Mouse (Mus musculus): ENCODE data around the gene Tmed8. TPM values are rescaled to one million over a fixed set of nuclear protein-coding genes. Genes with fewer than 3 reads are reported as not detected.
"Not testable (repeated sequence)": the region's sequence is repeated elsewhere in the genome, so short reads cannot be mapped to it uniquely, and the experiment has no call there.

Tmed8 gene
- polyA plus RNA-seq, 1 experiment from 2014 or later: 6.0 TPM

GRCm38 (mm10) chr12:87154448-87154847 lies 45.8 kb downstream of the Tmed8 start:
- H3K4me1 ChIP-seq; H3K27ac ChIP-seq; H3K4me3 ChIP-seq (replicated peaks); H3K9me3 ChIP-seq; H3K9ac ChIP-seq; H3K27me3 ChIP-seq; ATAC-seq (ENCODE audit: low FRiP score); H3K4me2 ChIP-seq: not testable (repeated sequence)
- WGBS: 92% methylated on average over 4 of the region's 4 CpGs
- peaks cover 11% of the 10 kb centered on the region; the same call in 1 of the 2 replicates for H3K36me3 ChIP-seq (replicated peaks)

GRCm38 (mm10) chr12:87149471-87149870 lies 50.8 kb downstream of the Tmed8 start:
- H3K4me1 ChIP-seq: peaks cover 16% of the 10 kb centered on the region
- no peaks in the 10 kb centered on the region for H3K27me3 ChIP-seq
- H3K36me3 ChIP-seq (replicated peaks): peaks cover 8% of the 10 kb centered on the region; the same call in 1 of the 2 replicates
- 0 out of 2 replicates have a peak, but pooled peaks cover 8% of the 10 kb centered on the region for H3K9me3 ChIP-seq
- 92% methylated on average over 5 of the region's 5 CpGs for WGBS
- no peak for ATAC-seq (ENCODE audit: low FRiP score)
- no peak overlapping the region for H3K4me3 ChIP-seq (replicated peaks)
- H3K4me2 ChIP-seq: no peak overlapping the region
- no peak overlapping the region for H3K27ac ChIP-seq
- no peak overlapping the region for H3K9ac ChIP-seq

- Histone ChIP-seq H3K4me2 (peak overlapping the region; percentile 70), H3K4me1 (peaks cover 16% of the 10 kb centered on the region), H3K27ac (peak overlapping the region; percentile 95), H3K27me3 (no peaks in the 10 kb centered on the region), H3K36me3 (replicated peaks) (peaks cover 8% of the 10 kb centered on the region; the same call in 1 of the 2 replicates), H3K9me3 (0 out of 2 replicates have a peak, but pooled peaks cover 8% of the 10 kb centered on the region), H3K9ac (peak overlapping the region; percentile 78), H3K4me3 (replicated peaks) (peak overlapping the region; percentile 86)
- ATAC-seq (ENCODE audit: low FRiP score): no peak
- 16% methylated on average over 15 of the region's 15 CpGs for WGBS
These were observed 52.1 kb downstream of the Tmed8 start for GRCm38 (mm10) chr12:87148136-87148535.

GRCm38 (mm10) chr12:87147395-87148089 lies 52.7 kb downstream of the Tmed8 start, which contains the start of gene Pomt2:
Pomt2 (minus strand) TSS chr12:87147968.
- H3K4me2 ChIP-seq: peak within 1 kb of the TSS; percentile 70
- H3K9me3 ChIP-seq: 0 out of 2 replicates have a peak, but pooled peaks cover 3% of the 10 kb centered on the region
- no peaks in the 10 kb centered on the region for H3K27me3 ChIP-seq
- peak within 1 kb of the TSS; percentile 86 for H3K4me3 ChIP-seq (replicated peaks)
- H3K36me3 ChIP-seq (replicated peaks): peaks cover 8% of the 10 kb centered on the region; the same call in 1 of the 2 replicates
- peaks cover 16% of the 10 kb centered on the region for H3K4me1 ChIP-seq
- H3K9ac ChIP-seq: peak within 1 kb of the TSS; percentile 78
- WGBS: under 1% methylated on average over 61 of the region's 61 CpGs
- peak; percentile 96 for ATAC-seq (ENCODE audit: low FRiP score)
- peak within 1 kb of the TSS; percentile 95 for H3K27ac ChIP-seq

GRCm38 (mm10) chr12:87146966-87147365 lies 53.3 kb downstream of the Tmed8 start, which contains the start of gene Gstz1:
Gstz1 (plus strand) TSS chr12:87147165.
- Histone ChIP-seq H3K4me1 (peaks cover 16% of the 10 kb centered on the region), H3K4me3 (replicated peaks) (peak within 1 kb of the TSS; percentile 86), H3K27me3 (no peaks in the 10 kb centered on the region), H3K9me3 (0 out of 2 replicates have a peak, but pooled peaks cover 3% of the 10 kb centered on the region), H3K36me3 (replicated peaks) (peaks cover 8% of the 10 kb centered on the region; the same call in 1 of the 2 replicates), H3K27ac (peak within 1 kb of the TSS; percentile 95), H3K9ac (peak within 1 kb of the TSS; percentile 78), H3K4me2 (peak within 1 kb of the TSS; percentile 70)
- WGBS: under 1% methylated on average over 27 of the region's 27 CpGs
- ATAC-seq (ENCODE audit: low FRiP score): peak; percentile 88

GRCm38 (mm10) chr12:87142156-87142555 lies 58.1 kb downstream of the Tmed8 start:
- ATAC-seq (ENCODE audit: low FRiP score): no peak
- WGBS: 77% methylated on average over 2 of the region's 2 CpGs
- peaks cover 22% of the 10 kb centered on the region for H3K4me1 ChIP-seq
- H3K4me3 ChIP-seq (replicated peaks): no peak overlapping the region
- H3K9ac ChIP-seq: no peak overlapping the region
- H3K27ac ChIP-seq: no peak overlapping the region
- H3K9me3 ChIP-seq: no peaks in the 10 kb centered on the region
- no peak overlapping the region for H3K4me2 ChIP-seq
- H3K27me3 ChIP-seq: no peaks in the 10 kb centered on the region
- 0 out of 2 replicates have a peak, but pooled peaks cover 5% of the 10 kb centered on the region for H3K36me3 ChIP-seq (replicated peaks)

GRCm38 (mm10) chr12:87138768-87139167 lies 61.5 kb downstream of the Tmed8 start:
- Histone ChIP-seq H3K9me3 (no peaks in the 10 kb centered on the region), H3K27ac (peak overlapping the region; percentile 73; the same call in 1 of the 2 replicates), H3K4me3 (replicated peaks) (no peak overlapping the region), H3K4me1 (peaks cover 14% of the 10 kb centered on the region), H3K4me2 (no peak overlapping the region), H3K36me3 (replicated peaks) (peaks cover 17% of the 10 kb centered on the region; the same call in 1 of the 2 replicates), H3K27me3 (no peaks in the 10 kb centered on the region), H3K9ac (no peak overlapping the region)
- WGBS: 57% methylated on average over 2 of the region's 2 CpGs
- ATAC-seq (ENCODE audit: low FRiP score): no peak

GRCm38 (mm10) chr12:87138342-87138701 lies 61.9 kb downstream of the Tmed8 start:
- no peaks in the 10 kb centered on the region for H3K9me3 ChIP-seq
- peaks cover 17% of the 10 kb centered on the region; the same call in 1 of the 2 replicates for H3K36me3 ChIP-seq (replicated peaks)
- H3K4me3 ChIP-seq (replicated peaks): no peak overlapping the region
- peaks cover 14% of the 10 kb centered on the region for H3K4me1 ChIP-seq
- 50% methylated on average over 2 of the region's 2 CpGs for WGBS
- H3K27ac ChIP-seq: peak overlapping the region; percentile 78
- H3K27me3 ChIP-seq: no peaks in the 10 kb centered on the region
- H3K9ac ChIP-seq: 0 out of 2 replicates have a peak overlapping the region, but pooled peaks have one; percentile 17
- H3K4me2 ChIP-seq: no peak overlapping the region
- peak; percentile 55; the same call in 1 of the 2 replicates for ATAC-seq (ENCODE audit: low FRiP score)

GRCm38 (mm10) chr12:87137439-87138341 lies 62.6 kb downstream of the Tmed8 start:
- no peak overlapping the region for H3K4me3 ChIP-seq (replicated peaks)
- H3K9ac ChIP-seq: 0 out of 2 replicates have a peak overlapping the region, but pooled peaks have one; percentile 17
- peaks cover 20% of the 10 kb centered on the region for H3K36me3 ChIP-seq (replicated peaks)
- WGBS: 68% methylated on average over 15 of the region's 15 CpGs
- H3K9me3 ChIP-seq: no peaks in the 10 kb centered on the region
- H3K4me1 ChIP-seq: peaks cover 14% of the 10 kb centered on the region
- peak; percentile 75; the same call in 1 of the 2 replicates for ATAC-seq (ENCODE audit: low FRiP score)
- H3K4me2 ChIP-seq: no peak overlapping the region
- H3K27me3 ChIP-seq: no peaks in the 10 kb centered on the region
- peak overlapping the region; percentile 78 for H3K27ac ChIP-seq

GRCm38 (mm10) chr12:87132784-87133183 lies 67.5 kb downstream of the Tmed8 start:
- ATAC-seq (ENCODE audit: low FRiP score): no peak
- WGBS: 96% methylated on average over 9 of the region's 9 CpGs
- Histone ChIP-seq H3K4me1 (peaks cover 4% of the 10 kb centered on the region), H3K27me3 (no peaks in the 10 kb centered on the region), H3K36me3 (replicated peaks) (peaks cover 35% of the 10 kb centered on the region), H3K9me3 (no peaks in the 10 kb centered on the region), H3K27ac (no peak overlapping the region), H3K4me3 (replicated peaks) (no peak overlapping the region), H3K9ac (no peak overlapping the region), H3K4me2 (no peak overlapping the region)

GRCm38 (mm10) chr12:87132210-87132609 lies 68.0 kb downstream of the Tmed8 start:
- 88% methylated on average over 6 of the region's 6 CpGs for WGBS
- H3K9me3 ChIP-seq: no peaks in the 10 kb centered on the region
- no peaks in the 10 kb centered on the region for H3K4me1 ChIP-seq
- no peak overlapping the region for H3K27ac ChIP-seq
- H3K9ac ChIP-seq: no peak overlapping the region
- peaks cover 35% of the 10 kb centered on the region for H3K36me3 ChIP-seq (replicated peaks)
- no peaks in the 10 kb centered on the region for H3K27me3 ChIP-seq
- no peak overlapping the region for H3K4me3 ChIP-seq (replicated peaks)
- no peak overlapping the region for H3K4me2 ChIP-seq
- ATAC-seq (ENCODE audit: low FRiP score): no peak

GRCm38 (mm10) chr12:87131619-87132018 lies 68.6 kb downstream of the Tmed8 start:
- H3K9me3 ChIP-seq: no peaks in the 10 kb centered on the region
- H3K4me3 ChIP-seq (replicated peaks): no peak overlapping the region
- WGBS: 65% methylated on average over 3 of the region's 3 CpGs
- peaks cover 37% of the 10 kb centered on the region for H3K36me3 ChIP-seq (replicated peaks)
- no peak overlapping the region for H3K9ac ChIP-seq
- H3K4me1 ChIP-seq: no peaks in the 10 kb centered on the region
- peak overlapping the region; percentile 56; the same call in 1 of the 2 replicates for H3K27ac ChIP-seq
- H3K27me3 ChIP-seq: no peaks in the 10 kb centered on the region
- no peak overlapping the region for H3K4me2 ChIP-seq
- ATAC-seq (ENCODE audit: low FRiP score): no peak
